Mouse (Mus musculus): ENCODE measurements around the gene Tmem214.
A peak's percentile ranks its signal among the peaks of the same experiment; 100 is the strongest.
"Not testable (repeated sequence)": the region's sequence is repeated elsewhere in the genome, so short reads cannot be mapped to it uniquely, and the experiment has no call there.

Gene Tmem214

GRCm38 (mm10) chr5:30879347-30879943 lies 11.6 kb downstream of the Tmem214 start:
- DNase-seq: no peak

GRCm38 (mm10) chr5:30881839-30882238 lies 14.0 kb downstream of the Tmem214 start:
- not testable (repeated sequence) for DNase-seq

GRCm38 (mm10) chr5:30886209-30886608 lies 18.4 kb downstream of the Tmem214 start:
- DNase-seq: no peak

- DNase-seq: no peak
These were observed 18.9 kb downstream of the Tmem214 start for GRCm38 (mm10) chr5:30886731-30887130.

- peak; percentile 49 for DNase-seq
These were observed 19.5 kb downstream of the Tmem214 start for GRCm38 (mm10) chr5:30887331-30887761.

GRCm38 (mm10) chr5:30887858-30888336 lies 20.1 kb downstream of the Tmem214 start:
- peak; percentile 93 for DNase-seq

GRCm38 (mm10) chr5:30888337-30889087 lies 20.7 kb downstream of the Tmem214 start, which contains the start of gene Agbl5:
Agbl5 (plus strand) TSS chr5:30888694.
- peak; percentile 97 for DNase-seq

- no peak for DNase-seq
These were observed 21.4 kb downstream of the Tmem214 start for GRCm38 (mm10) chr5:30889088-30889754.

GRCm38 (mm10) chr5:30890375-30890774 lies 22.6 kb downstream of the Tmem214 start:
- no peak for DNase-seq

- no peak for DNase-seq
These were observed 34.0 kb downstream of the Tmem214 start for GRCm38 (mm10) chr5:30901860-30902259.

GRCm38 (mm10) chr5:30907413-30908059 lies 39.7 kb downstream of the Tmem214 start, which contains the start of gene Ost4:
Ost4 (minus strand) TSS chr5:30907788.
- peak; percentile 92 for DNase-seq

- no peak for DNase-seq
These were observed 40.9 kb downstream of the Tmem214 start for GRCm38 (mm10) chr5:30908426-30909299.

- DNase-seq: no peak
These were observed 41.5 kb downstream of the Tmem214 start for GRCm38 (mm10) chr5:30909300-30909659.

GRCm38 (mm10) chr5:30909863-30910262 lies 42.1 kb downstream of the Tmem214 start:
- DNase-seq: no peak

- no peak for DNase-seq
These were observed 42.7 kb downstream of the Tmem214 start for GRCm38 (mm10) chr5:30910481-30910880.

GRCm38 (mm10) chr5:30912156-30912555 lies 44.3 kb downstream of the Tmem214 start:
- DNase-seq: no peak

- no peak for DNase-seq
These were observed 45.4 kb downstream of the Tmem214 start, which contains the start of gene Emilin1 for GRCm38 (mm10) chr5:30913060-30913841. Emilin1 (plus strand) TSS chr5:30913402.

- DNase-seq: no peak
These were observed 46.4 kb downstream of the Tmem214 start for GRCm38 (mm10) chr5:30914101-30914635.

- DNase-seq: no peak
These were observed 47.0 kb downstream of the Tmem214 start for GRCm38 (mm10) chr5:30914849-30915248.

GRCm38 (mm10) chr5:30915456-30915855 lies 47.6 kb downstream of the Tmem214 start:
- DNase-seq: no peak

- peak; percentile 76 for DNase-seq
These were observed 48.2 kb downstream of the Tmem214 start for GRCm38 (mm10) chr5:30915974-30916433.
